Mouse (Mus musculus): ENCODE results near the gene Wars. TPM values are rescaled to one million over a fixed set of nuclear protein-coding genes. Genes with fewer than 3 reads are reported as not detected.

The Wars gene
- total and polyA plus RNA-seq, 2 experiments from 2014 or later = 92.5 to 108 TPM

GRCm38 (mm10) chr12:108858486-108858885, 35.5 kb downstream of the Wars start:
- no peak overlapping the region for H3K4me3 ChIP-seq (ENCODE audit: low read depth, low read length)
- ATAC-seq (no peak), DNase-seq (no peak)
- H3K4me2 ChIP-seq (ENCODE audit: low read depth) = no peak overlapping the region
- H3K4me1 ChIP-seq (ENCODE audit: insufficient read depth) = no peaks in the 10 kb centered on the region
- no peaks in the 10 kb centered on the region for H3K27me3 ChIP-seq (ENCODE audit: insufficient read depth, low read length)
- H3K27ac ChIP-seq (ENCODE audit: low read depth, low read length) = no peak overlapping the region
- no peak overlapping the region for H3K9ac ChIP-seq
- H3K9me3 ChIP-seq (ENCODE audit: low read length) = no peaks in the 10 kb centered on the region
- H3K36me3 ChIP-seq (ENCODE audit: insufficient read depth) = peaks cover 40% of the 10 kb centered on the region
- no peak for TF ChIP-seq CTCF (IDR thresholded peaks at IDR 0.05; ENCODE audit: low read depth)
- WGBS = 84% methylated on average over 5 of the region's 5 CpGs

- no peak overlapping the region for H3K4me2 ChIP-seq (ENCODE audit: low read depth)
- ATAC-seq = no peak
- 86% methylated on average over 7 of the region's 7 CpGs for WGBS
- no peak overlapping the region for H3K27ac ChIP-seq (ENCODE audit: low read depth, low read length)
- peaks cover 34% of the 10 kb centered on the region for H3K36me3 ChIP-seq (ENCODE audit: insufficient read depth)
- no peaks in the 10 kb centered on the region for H3K9me3 ChIP-seq (ENCODE audit: low read length)
- no peaks in the 10 kb centered on the region for H3K27me3 ChIP-seq (ENCODE audit: insufficient read depth, low read length)
- H3K9ac ChIP-seq = no peak overlapping the region
- no peak for DNase-seq
- H3K4me3 ChIP-seq (ENCODE audit: low read depth, low read length) = no peak overlapping the region
- H3K4me1 ChIP-seq (ENCODE audit: insufficient read depth) = no peaks in the 10 kb centered on the region
- TF ChIP-seq CTCF (IDR thresholded peaks at IDR 0.05; ENCODE audit: low read depth) = no peak
Measured at GRCm38 (mm10) chr12:108857589-108858184, 36.3 kb downstream of the Wars start.

GRCm38 (mm10) chr12:108857109-108857508, 36.9 kb downstream of the Wars start:
- Histone ChIP-seq H3K4me2 (ENCODE audit: low read depth) (no peak overlapping the region), H3K9me3 (ENCODE audit: low read length) (no peaks in the 10 kb centered on the region), H3K27me3 (ENCODE audit: insufficient read depth, low read length) (no peaks in the 10 kb centered on the region), H3K36me3 (ENCODE audit: insufficient read depth) (peaks cover 28% of the 10 kb centered on the region), H3K4me1 (ENCODE audit: insufficient read depth) (no peaks in the 10 kb centered on the region), H3K4me3 (ENCODE audit: low read depth, low read length) (no peak overlapping the region), H3K27ac (ENCODE audit: low read depth, low read length) (no peak overlapping the region), H3K9ac (no peak overlapping the region)
- no peak for DNase-seq
- no peak for TF ChIP-seq CTCF (IDR thresholded peaks at IDR 0.05; ENCODE audit: low read depth)
- WGBS = 88% methylated on average over 7 of the region's 7 CpGs
- no peak for ATAC-seq

GRCm38 (mm10) chr12:108856186-108856585, 37.8 kb downstream of the Wars start:
- no peaks in the 10 kb centered on the region for H3K4me1 ChIP-seq (ENCODE audit: insufficient read depth)
- H3K4me2 ChIP-seq (ENCODE audit: low read depth) = no peak overlapping the region
- no peaks in the 10 kb centered on the region for H3K9me3 ChIP-seq (ENCODE audit: low read length)
- no peak for TF ChIP-seq CTCF (IDR thresholded peaks at IDR 0.05; ENCODE audit: low read depth)
- H3K9ac ChIP-seq = no peak overlapping the region
- ATAC-seq (no peak), DNase-seq (no peak)
- H3K27ac ChIP-seq (ENCODE audit: low read depth, low read length) = no peak overlapping the region
- peaks cover 19% of the 10 kb centered on the region for H3K36me3 ChIP-seq (ENCODE audit: insufficient read depth)
- H3K27me3 ChIP-seq (ENCODE audit: insufficient read depth, low read length) = no peaks in the 10 kb centered on the region
- no peak overlapping the region for H3K4me3 ChIP-seq (ENCODE audit: low read depth, low read length)
- WGBS = 92% methylated on average over 8 of the region's 8 CpGs

- Histone ChIP-seq H3K9ac (no peak overlapping the region), H3K4me1 (ENCODE audit: insufficient read depth) (no peaks in the 10 kb centered on the region), H3K27me3 (ENCODE audit: insufficient read depth, low read length) (no peaks in the 10 kb centered on the region), H3K4me3 (ENCODE audit: low read depth, low read length) (no peak overlapping the region), H3K36me3 (ENCODE audit: insufficient read depth) (peaks cover 10% of the 10 kb centered on the region; the same call in 1 of the 2 replicates), H3K27ac (ENCODE audit: low read depth, low read length) (no peak overlapping the region), H3K4me2 (ENCODE audit: low read depth) (no peak overlapping the region), H3K9me3 (ENCODE audit: low read length) (no peaks in the 10 kb centered on the region)
- TF ChIP-seq CTCF (IDR thresholded peaks at IDR 0.05; ENCODE audit: low read depth) = no peak
- 88% methylated on average over 10 of the region's 10 CpGs for WGBS
- no peak for ATAC-seq
- no peak for DNase-seq
Measured at GRCm38 (mm10) chr12:108855081-108855480, 38.9 kb downstream of the Wars start.

GRCm38 (mm10) chr12:108852822-108853221, 41.2 kb downstream of the Wars start:
- DNase-seq (no peak), ATAC-seq (no peak)
- 91% methylated on average over 8 of the region's 8 CpGs for WGBS
- TF ChIP-seq CTCF (IDR thresholded peaks at IDR 0.05; ENCODE audit: low read depth) = no peak
- no peak overlapping the region for H3K9ac ChIP-seq
- H3K4me3 ChIP-seq (ENCODE audit: low read depth, low read length) = no peak overlapping the region
- no peaks in the 10 kb centered on the region for H3K36me3 ChIP-seq (ENCODE audit: insufficient read depth)
- no peak overlapping the region for H3K4me2 ChIP-seq (ENCODE audit: low read depth)
- no peaks in the 10 kb centered on the region for H3K9me3 ChIP-seq (ENCODE audit: low read length)
- H3K27ac ChIP-seq (ENCODE audit: low read depth, low read length) = no peak overlapping the region
- no peaks in the 10 kb centered on the region for H3K27me3 ChIP-seq (ENCODE audit: insufficient read depth, low read length)
- H3K4me1 ChIP-seq (ENCODE audit: insufficient read depth) = no peaks in the 10 kb centered on the region

- no peak overlapping the region for H3K9ac ChIP-seq
- H3K36me3 ChIP-seq (ENCODE audit: insufficient read depth) = no peaks in the 10 kb centered on the region
- ATAC-seq = no peak
- TF ChIP-seq CTCF (IDR thresholded peaks at IDR 0.05; ENCODE audit: low read depth) = no peak
- no peaks in the 10 kb centered on the region for H3K9me3 ChIP-seq (ENCODE audit: low read length)
- H3K4me2 ChIP-seq (ENCODE audit: low read depth) = no peak overlapping the region
- DNase-seq = no peak
- no peak overlapping the region for H3K4me3 ChIP-seq (ENCODE audit: low read depth, low read length)
- H3K27me3 ChIP-seq (ENCODE audit: insufficient read depth, low read length) = no peaks in the 10 kb centered on the region
- no peaks in the 10 kb centered on the region for H3K4me1 ChIP-seq (ENCODE audit: insufficient read depth)
- no peak overlapping the region for H3K27ac ChIP-seq (ENCODE audit: low read depth, low read length)
- WGBS = 84% methylated on average over 8 of the region's 8 CpGs
Measured at GRCm38 (mm10) chr12:108850886-108851285, 43.1 kb downstream of the Wars start.

All from forebrain, postnatal 0 days (tissue).